Mouse (Mus musculus): ENCODE measurements around the gene St8sia6.

DNA sequence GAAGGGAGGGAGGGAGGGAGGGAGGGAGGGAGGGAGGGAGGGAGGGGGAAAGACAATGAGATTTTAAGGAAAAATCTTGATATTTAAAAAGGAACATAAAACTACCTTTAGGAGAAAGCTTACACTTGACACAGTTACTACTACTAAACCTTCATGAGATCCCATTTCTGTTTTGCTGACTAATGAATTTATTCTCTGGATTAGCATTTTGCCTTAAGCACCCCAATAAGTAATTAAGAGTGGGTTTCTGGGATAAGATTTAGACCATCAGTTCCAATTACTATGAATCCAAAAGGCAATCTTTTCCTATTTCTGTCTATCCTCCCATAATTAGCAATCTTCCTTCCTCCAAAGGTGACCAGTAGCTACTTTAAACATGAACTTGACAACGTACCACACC, 44.7 kb downstream of the St8sia6 start:
- no peak for TF ChIP-seq POLR2A (IDR thresholded peaks at IDR 0.05; ENCODE audit: insufficient read length, low read depth)
- no peak for TF ChIP-seq TCF12 (IDR thresholded peaks at IDR 0.05; ENCODE audit: insufficient read depth, poor library complexity, severe bottlenecking)
- no peak for TF ChIP-seq MYOD1 (IDR thresholded peaks at IDR 0.05; ENCODE audit: control insufficient read depth in 1 of 3, insufficient read length in 2 of 3, low read depth in 2 of 3)
- no peak for TF ChIP-seq MAX (IDR thresholded peaks at IDR 0.05; ENCODE audit: low read depth)
- no peak for TF ChIP-seq USF1 (IDR thresholded peaks at IDR 0.05; ENCODE audit: low read depth)
- TF ChIP-seq POLR2AphosphoS2 (IDR thresholded peaks at IDR 0.05; ENCODE audit: insufficient read length, low read depth), result no peak
- TF ChIP-seq E2F4 (IDR thresholded peaks at IDR 0.05; ENCODE audit: insufficient read depth), result no peak
- TF ChIP-seq MYOG (IDR thresholded peaks at IDR 0.05; ENCODE audit: control insufficient read depth in 1 of 3, insufficient read depth in 1 of 3, insufficient read length in 2 of 3, low read depth in 2 of 3), result no peak
- no peak for TF ChIP-seq SRF (IDR thresholded peaks at IDR 0.05; ENCODE audit: control insufficient read depth, insufficient read length, low read depth)
- TF ChIP-seq TCF3 (IDR thresholded peaks at IDR 0.05; ENCODE audit: insufficient read length, low read depth), result no peak
